14 mouse cellular contexts compared by ENCODE assay signal in the genomic region with DNA sequence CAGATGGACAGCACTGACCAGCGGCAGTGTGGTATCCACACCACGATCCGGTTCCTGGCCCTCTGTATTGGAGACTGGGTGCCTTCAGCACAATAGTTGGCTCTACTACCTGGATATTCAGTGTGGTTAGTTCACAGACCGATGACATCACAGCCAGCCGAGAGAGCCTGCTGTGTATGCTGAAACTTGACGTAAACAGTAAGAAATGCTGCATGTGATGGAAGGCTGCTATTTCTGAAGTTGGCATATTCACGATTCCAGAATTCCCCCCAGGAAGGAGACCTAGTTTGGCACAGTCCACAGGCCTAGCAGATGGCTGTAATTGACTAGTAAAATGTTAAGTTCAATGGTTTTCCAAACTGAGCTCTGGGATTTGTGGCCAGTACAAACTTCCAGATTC.
DNase-seq lines count a peak whose midpoint lies in the region; ATAC-seq and TF ChIP-seq lines count a peak whose summit lies in the region.
"Had no signal": no experiment of that assay in that cellular context is flagged by ENCODE, and none has a peak within 500 bp of the region (broad histone marks: within the 10 kb centered on the region; RNA-seq: fewer than 3 reads in every experiment).

No protein-coding gene starts in this region.

- no peak for DNase-seq in frontal cortex, adult 2 months (ENCODE audit: extremely low spot score in 1 of 2, low spot score in 1 of 2)
- peak; percentile 59 for DNase-seq in NIH3T3 (ENCODE audit: low read depth)
- peak; percentile 44 for DNase-seq in brain, embryonic 14.5 days (ENCODE audit: low read depth)
- DNase-seq in cerebellum, postnatal 10 days, result peak; percentile 52 to 53
- no peak for DNase-seq in embryo, embryonic 10 days (ENCODE audit: low spot score)
- DNase-seq: adrenal gland, postnatal 36 days; heart, adult 18-20 months; kidney, adult 2 months; kidney, postnatal 36 days; layer of hippocampus, postnatal 36 days; right cerebral cortex, postnatal 4 days; thymus, postnatal 25 days had no signal

- ATAC-seq in frontal cortex, adult (ENCODE audit: low TSS enrichment), result peak; percentile 28; the same call in 1 of the 2 replicates
- ATAC-seq in megakaryocyte progenitor cell, adult 5-6 weeks (replicated peaks; ENCODE audit: poor library complexity), result no peak

- no peak for TF ChIP-seq CTCF in brain, embryonic 14.5 days (IDR thresholded peaks at IDR 0.05; ENCODE audit: borderline replicate concordance, extremely low read depth, insufficient read depth, insufficient read length)

- no peak for TF ChIP-seq POLR2A in brain, embryonic 14.5 days (IDR thresholded peaks at IDR 0.05; ENCODE audit: borderline replicate concordance, extremely low read depth, insufficient read depth, insufficient read length, poor library complexity, severe bottlenecking)

Comparison
In these comparisons a context has a peak if more than half of its experiments do, and no peak if none do; other contexts are left out.
1. DNase-seq: peak in NIH3T3 (single experiment), brain, embryonic 14.5 days (single experiment) and cerebellum, postnatal 10 days (2 of 2); none in frontal cortex, adult 2 months (0 of 2) and embryo, embryonic 10 days (single experiment).